Mouse (Mus musculus): ENCODE results near the gene Lamc3. TPM values are rescaled to one million over a fixed set of nuclear protein-coding genes. Genes with fewer than 3 reads are reported as not detected.

Gene Lamc3
- polyA plus RNA-seq, 1 experiment, result 0.02 TPM

- no peak overlapping the region for H3ac ChIP-seq (ENCODE audit: control insufficient read depth, insufficient read length, low read depth)
- H3K79me2 ChIP-seq (ENCODE audit: control insufficient read depth, insufficient read depth), result no peaks in the 10 kb centered on the region
- H3K79me3 ChIP-seq (ENCODE audit: low read depth), result no peaks in the 10 kb centered on the region
- TF ChIP-seq FOSL1 (IDR thresholded peaks at IDR 0.05; ENCODE audit: insufficient read depth, low read length, poor library complexity, severe bottlenecking), result no peak
- no peak for TF ChIP-seq CEBPB (IDR thresholded peaks at IDR 0.05; ENCODE audit: low read depth)
- no peak for TF ChIP-seq USF1 (IDR thresholded peaks at IDR 0.05; ENCODE audit: low read depth)
- TF ChIP-seq MAX (IDR thresholded peaks at IDR 0.05), result no peak
- no peak for TF ChIP-seq CTCF (IDR thresholded peaks at IDR 0.05; ENCODE audit: control insufficient read depth, insufficient read depth, insufficient read length)
- no peak for TF ChIP-seq MYOG (IDR thresholded peaks at IDR 0.05; ENCODE audit: control insufficient read depth, extremely low read depth, insufficient read length)
- no peak for TF ChIP-seq MYOD1 (IDR thresholded peaks at IDR 0.05; ENCODE audit: control insufficient read depth, insufficient read length, low read depth)
- H3K4me3 ChIP-seq (ENCODE audit: insufficient read depth, poor library complexity, severe bottlenecking), result no peak overlapping the region
- H3K27me3 ChIP-seq (ENCODE audit: control insufficient read depth, insufficient read depth, insufficient read length), result peaks cover 43% of the 10 kb centered on the region
- H3K36me3 ChIP-seq (ENCODE audit: control insufficient read depth, insufficient read depth), result no peaks in the 10 kb centered on the region
These were observed 40.1 kb upstream of the Lamc3 start for GRCm38 (mm10) chr2:31846692-31847660.

DNA sequence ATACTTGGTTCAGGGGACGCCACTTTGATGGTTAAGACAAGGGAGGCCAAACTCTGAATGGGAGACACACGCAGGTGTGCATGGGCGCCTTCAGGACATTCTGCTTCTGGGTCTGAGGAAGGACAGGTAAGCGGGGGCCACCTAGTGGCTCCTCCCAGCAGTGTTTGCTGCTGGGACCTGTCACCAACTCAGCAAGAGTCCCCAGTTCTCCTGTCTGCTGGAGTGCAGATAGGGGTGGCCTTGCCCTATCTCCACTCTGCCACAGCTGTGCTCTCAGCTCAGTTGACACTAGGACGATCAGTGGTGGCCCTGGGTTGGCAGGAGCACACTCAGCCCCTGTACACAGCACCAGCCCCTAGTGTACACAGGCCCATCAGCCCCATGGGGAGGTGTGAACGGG is 39.2 kb upstream of the Lamc3 start:
- Histone ChIP-seq H3K36me3 (ENCODE audit: control insufficient read depth, insufficient read depth) (no peaks in the 10 kb centered on the region), H3ac (ENCODE audit: control insufficient read depth, insufficient read length, low read depth) (no peak overlapping the region), H3K79me3 (ENCODE audit: low read depth) (no peaks in the 10 kb centered on the region), H3K4me3 (ENCODE audit: insufficient read depth, poor library complexity, severe bottlenecking) (no peak overlapping the region), H3K79me2 (ENCODE audit: control insufficient read depth, insufficient read depth) (no peaks in the 10 kb centered on the region), H3K27me3 (ENCODE audit: control insufficient read depth, insufficient read depth, insufficient read length) (peaks cover 38% of the 10 kb centered on the region)
- peak; percentile 27 for TF ChIP-seq CTCF (IDR thresholded peaks at IDR 0.05; ENCODE audit: control insufficient read depth, insufficient read depth, insufficient read length)
- no peak for TF ChIP-seq FOSL1 (IDR thresholded peaks at IDR 0.05; ENCODE audit: insufficient read depth, low read length, poor library complexity, severe bottlenecking)
- no peak for TF ChIP-seq MAX (IDR thresholded peaks at IDR 0.05)

DNA sequence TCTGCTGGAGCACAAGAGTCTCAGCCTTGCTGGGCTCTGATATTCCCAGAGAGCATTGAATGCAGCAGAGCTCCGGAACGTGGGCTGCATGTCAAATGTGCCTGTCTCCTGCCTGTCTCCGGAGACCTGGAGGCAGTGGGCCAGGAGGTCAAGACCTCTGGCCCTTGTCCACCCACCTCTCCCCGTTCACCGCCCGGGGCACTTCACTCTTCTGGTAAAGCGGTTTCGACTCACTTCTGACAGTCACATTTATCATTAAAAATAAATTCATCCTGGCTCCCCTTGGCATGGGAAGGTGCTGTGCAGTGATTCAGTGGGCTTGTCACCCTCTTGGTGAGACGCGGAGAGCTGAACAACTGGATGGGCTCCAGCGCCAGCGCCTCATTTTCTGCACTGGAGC is 37.0 kb upstream of the Lamc3 start:
- no peaks in the 10 kb centered on the region for H3K79me2 ChIP-seq (ENCODE audit: control insufficient read depth, insufficient read depth)
- no peak overlapping the region for H3ac ChIP-seq (ENCODE audit: control insufficient read depth, insufficient read length, low read depth)
- no peaks in the 10 kb centered on the region for H3K79me3 ChIP-seq (ENCODE audit: low read depth)
- no peak overlapping the region for H3K4me3 ChIP-seq (ENCODE audit: insufficient read depth, poor library complexity, severe bottlenecking)
- H3K36me3 ChIP-seq (ENCODE audit: control insufficient read depth, insufficient read depth), result no peaks in the 10 kb centered on the region
- no peak for TF ChIP-seq FOSL1 (IDR thresholded peaks at IDR 0.05; ENCODE audit: insufficient read depth, low read length, poor library complexity, severe bottlenecking)
- TF ChIP-seq CEBPB (IDR thresholded peaks at IDR 0.05; ENCODE audit: low read depth), result no peak
- TF ChIP-seq MAX (IDR thresholded peaks at IDR 0.05), result no peak
- TF ChIP-seq USF1 (IDR thresholded peaks at IDR 0.05; ENCODE audit: low read depth), result no peak
- peaks cover 28% of the 10 kb centered on the region for H3K27me3 ChIP-seq (ENCODE audit: control insufficient read depth, insufficient read depth, insufficient read length)

DNA sequence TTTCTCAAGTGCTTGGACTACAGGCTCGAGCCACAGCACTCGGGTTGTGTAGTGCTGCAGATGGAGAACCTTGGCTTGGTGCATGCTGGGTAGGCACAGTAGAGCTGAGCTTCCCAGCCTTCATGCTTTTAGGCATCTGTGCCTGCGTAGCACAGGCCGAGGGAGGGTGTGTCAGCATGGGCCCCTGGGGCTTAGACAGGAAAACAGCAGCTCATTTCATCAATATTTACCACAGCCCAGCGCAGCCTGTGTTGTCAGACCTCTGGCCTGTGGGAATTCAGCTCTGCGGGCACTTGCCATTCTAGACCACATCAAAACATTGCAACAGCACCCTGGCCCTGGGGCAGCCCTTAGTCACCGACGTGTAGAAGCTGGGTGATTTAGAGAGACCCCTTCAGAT is 31.1 kb upstream of the Lamc3 start:
- H3K27me3 ChIP-seq (ENCODE audit: control insufficient read depth, insufficient read depth, insufficient read length), result peaks cover 33% of the 10 kb centered on the region
- H3K79me3 ChIP-seq (ENCODE audit: low read depth), result no peaks in the 10 kb centered on the region
- no peaks in the 10 kb centered on the region for H3K36me3 ChIP-seq (ENCODE audit: control insufficient read depth, insufficient read depth)
- H3ac ChIP-seq (ENCODE audit: control insufficient read depth, insufficient read length, low read depth), result no peak overlapping the region
- no peaks in the 10 kb centered on the region for H3K79me2 ChIP-seq (ENCODE audit: control insufficient read depth, insufficient read depth)
- no peak overlapping the region for H3K4me3 ChIP-seq (ENCODE audit: insufficient read depth, poor library complexity, severe bottlenecking)
- TF ChIP-seq MYOD1 (IDR thresholded peaks at IDR 0.05; ENCODE audit: control insufficient read depth, insufficient read length, low read depth), result no peak

- Histone ChIP-seq H3K36me3 (ENCODE audit: control insufficient read depth, insufficient read depth) (no peaks in the 10 kb centered on the region), H3K79me2 (ENCODE audit: control insufficient read depth, insufficient read depth) (no peaks in the 10 kb centered on the region), H3K79me3 (ENCODE audit: low read depth) (no peaks in the 10 kb centered on the region), H3ac (ENCODE audit: control insufficient read depth, insufficient read length, low read depth) (no peak overlapping the region), H3K27me3 (ENCODE audit: control insufficient read depth, insufficient read depth, insufficient read length) (peaks cover 33% of the 10 kb centered on the region), H3K4me3 (ENCODE audit: insufficient read depth, poor library complexity, severe bottlenecking) (no peak overlapping the region)
- no peak for TF ChIP-seq MAX (IDR thresholded peaks at IDR 0.05)
- TF ChIP-seq USF1 (IDR thresholded peaks at IDR 0.05; ENCODE audit: low read depth), result no peak
- TF ChIP-seq CTCF (IDR thresholded peaks at IDR 0.05; ENCODE audit: control insufficient read depth, insufficient read depth, insufficient read length), result no peak
- no peak for TF ChIP-seq FOSL1 (IDR thresholded peaks at IDR 0.05; ENCODE audit: insufficient read depth, low read length, poor library complexity, severe bottlenecking)
- TF ChIP-seq CEBPB (IDR thresholded peaks at IDR 0.05; ENCODE audit: low read depth), result no peak
- TF ChIP-seq MYOG (IDR thresholded peaks at IDR 0.05; ENCODE audit: control insufficient read depth, extremely low read depth, insufficient read length), result no peak
- TF ChIP-seq MYOD1 (IDR thresholded peaks at IDR 0.05; ENCODE audit: control insufficient read depth, insufficient read length, low read depth), result no peak
These were observed 29.9 kb upstream of the Lamc3 start for GRCm38 (mm10) chr2:31857180-31857579.

- no peaks in the 10 kb centered on the region for H3K79me2 ChIP-seq (ENCODE audit: control insufficient read depth, insufficient read depth)
- no peaks in the 10 kb centered on the region for H3K79me3 ChIP-seq (ENCODE audit: low read depth)
- H3ac ChIP-seq (ENCODE audit: control insufficient read depth, insufficient read length, low read depth), result no peak overlapping the region
- H3K27me3 ChIP-seq (ENCODE audit: control insufficient read depth, insufficient read depth, insufficient read length), result peaks cover 36% of the 10 kb centered on the region
- TF ChIP-seq MYOD1 (IDR thresholded peaks at IDR 0.05; ENCODE audit: control insufficient read depth, insufficient read length, low read depth), result no peak
- no peak for TF ChIP-seq MYOG (IDR thresholded peaks at IDR 0.05; ENCODE audit: control insufficient read depth, extremely low read depth, insufficient read length)
- TF ChIP-seq CEBPB (IDR thresholded peaks at IDR 0.05; ENCODE audit: low read depth), result no peak
- TF ChIP-seq MAX (IDR thresholded peaks at IDR 0.05), result no peak
- TF ChIP-seq USF1 (IDR thresholded peaks at IDR 0.05; ENCODE audit: low read depth), result no peak
- no peak for TF ChIP-seq FOSL1 (IDR thresholded peaks at IDR 0.05; ENCODE audit: insufficient read depth, low read length, poor library complexity, severe bottlenecking)
- no peak for TF ChIP-seq CTCF (IDR thresholded peaks at IDR 0.05; ENCODE audit: control insufficient read depth, insufficient read depth, insufficient read length)
- H3K36me3 ChIP-seq (ENCODE audit: control insufficient read depth, insufficient read depth), result no peaks in the 10 kb centered on the region
- H3K4me3 ChIP-seq (ENCODE audit: insufficient read depth, poor library complexity, severe bottlenecking), result no peak overlapping the region
These were observed 28.6 kb upstream of the Lamc3 start for GRCm38 (mm10) chr2:31858500-31858899.

Measured in C2C12 (cell line).